Mouse (Mus musculus): ENCODE results near the gene Cd3g.

GRCm38 (mm10) chr9:45011291-45011690, 31.1 kb upstream of the Cd3g start:
- no peak for TF ChIP-seq CTCF (IDR thresholded peaks at IDR 0.05; ENCODE audit: extremely low read depth, insufficient read depth, low read length)
- TF ChIP-seq POLR2A (IDR thresholded peaks at IDR 0.05; ENCODE audit: extremely low read depth, insufficient read depth, low read length): no peak

Measured in cortical plate, adult 2 months (tissue).